Mouse (Mus musculus) thymus, postnatal 0 days (tissue): ENCODE results near the gene Eml1. TPM values are rescaled to one million over a fixed set of nuclear protein-coding genes. Genes with fewer than 3 reads are reported as not detected.

Experiments
- DNase-seq: peaks from one replicate; pipeline ENCODE4 v3.0.0-alpha.2; 2015; ENCODE audit warnings: low spot score
- polyA plus RNA-seq: library from polyadenylated mRNA; unstranded; fragments of >200 nt; fragmentation: Nextera tagmentation; extraction: Ambion mirVana; gene quantifications from 2 replicates; pipeline ENCODE4 v1.2.1, GENCODE M21; 2015

Eml1 gene
- polyA plus RNA-seq = 3.7 and 3.9 TPM in 2 replicates

DNA sequence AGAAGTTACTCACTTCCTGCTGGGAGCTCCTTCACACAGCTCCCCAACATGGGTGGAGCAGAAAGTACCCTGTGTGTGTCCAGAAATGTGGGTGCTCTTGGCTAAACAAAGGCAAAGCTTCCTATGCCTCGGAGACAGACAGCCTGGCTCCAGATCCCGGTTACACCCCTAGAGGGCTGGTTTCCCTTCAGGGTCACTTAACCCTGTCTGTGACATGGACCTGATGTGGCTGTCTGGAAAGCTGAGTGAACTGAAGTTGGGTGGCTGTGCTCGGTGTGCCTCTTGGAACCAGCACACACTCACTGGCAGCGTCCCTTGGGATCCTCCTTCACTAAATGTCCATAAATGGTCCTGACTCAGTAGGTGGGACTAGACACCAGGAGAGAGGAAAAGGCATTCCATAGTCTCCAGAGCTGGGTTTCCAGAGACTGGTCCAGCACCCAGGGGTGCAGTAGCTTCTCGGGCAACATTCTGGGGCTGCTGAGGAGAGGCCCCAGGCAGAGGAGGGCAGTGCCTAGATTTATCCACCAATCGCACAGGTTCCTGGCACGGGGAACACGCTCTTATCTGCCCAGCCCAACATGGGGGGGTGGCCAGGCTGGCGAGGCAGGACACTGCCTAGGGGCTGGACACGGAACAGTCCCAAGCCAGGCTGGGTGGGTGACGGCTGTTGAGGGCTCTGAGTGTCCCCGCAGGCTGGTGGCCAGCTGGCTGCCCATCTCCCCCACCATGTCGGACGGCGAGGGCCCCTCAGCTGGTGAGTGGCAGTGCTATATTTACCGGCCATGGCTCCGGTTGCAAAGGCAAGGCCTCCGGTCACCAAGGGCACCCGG, at the start of gene Eml1:
TSS of gene Eml1 (plus strand) at position 362 of the 833 bp plus-strand sequence.
- DNase-seq = no peak

DNA sequence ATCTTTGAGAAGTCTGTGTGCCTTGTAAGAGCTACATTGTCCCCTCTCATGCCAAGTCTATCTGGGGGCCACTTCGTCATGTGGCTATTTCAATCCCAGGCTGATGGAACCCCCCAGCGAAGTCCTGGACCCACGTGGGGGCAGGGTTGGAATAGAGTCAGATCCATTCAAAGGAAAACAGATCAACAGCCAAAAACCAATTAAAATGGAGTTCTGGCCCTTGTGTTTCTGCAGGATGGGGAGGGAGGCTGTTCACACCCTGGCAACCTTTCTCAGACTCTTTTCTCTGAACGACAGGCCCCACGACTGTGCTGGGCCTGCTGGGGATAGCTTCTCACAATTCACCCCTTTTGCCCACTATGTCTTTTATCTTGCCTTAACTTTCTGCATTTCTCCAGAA, 44.4 kb upstream of the Eml1 start:
- DNase-seq = no peak

DNA sequence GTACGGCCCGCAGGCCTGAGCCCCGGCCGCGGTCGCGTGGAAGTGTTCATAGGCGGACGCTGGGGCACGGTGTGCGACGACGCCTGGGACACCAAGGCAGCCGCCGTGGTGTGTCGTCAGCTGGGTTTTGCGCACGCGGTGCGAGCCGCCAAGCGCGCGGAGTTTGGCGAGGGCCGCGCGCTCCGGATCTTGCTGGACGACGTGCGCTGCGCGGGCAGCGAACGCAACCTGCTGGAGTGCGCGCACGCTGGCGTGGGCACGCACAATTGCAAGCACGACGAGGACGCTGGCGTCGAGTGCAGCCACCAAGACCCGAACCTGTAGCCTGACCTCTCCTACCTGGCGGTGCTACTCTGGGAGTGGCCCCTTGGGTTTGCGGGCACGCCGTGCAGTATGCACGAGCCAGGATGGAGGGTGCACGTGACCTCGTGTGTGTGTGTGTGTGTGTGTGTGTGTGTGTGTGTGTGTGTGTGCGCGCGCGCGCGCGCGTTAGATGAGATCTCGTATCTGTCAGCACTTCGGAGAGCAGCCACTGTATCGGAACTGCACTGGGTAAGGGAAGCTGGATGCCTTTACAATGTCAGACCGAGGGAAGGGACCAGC, 42.8 kb upstream of the Eml1 start:
- peak; percentile 13 for DNase-seq

DNA sequence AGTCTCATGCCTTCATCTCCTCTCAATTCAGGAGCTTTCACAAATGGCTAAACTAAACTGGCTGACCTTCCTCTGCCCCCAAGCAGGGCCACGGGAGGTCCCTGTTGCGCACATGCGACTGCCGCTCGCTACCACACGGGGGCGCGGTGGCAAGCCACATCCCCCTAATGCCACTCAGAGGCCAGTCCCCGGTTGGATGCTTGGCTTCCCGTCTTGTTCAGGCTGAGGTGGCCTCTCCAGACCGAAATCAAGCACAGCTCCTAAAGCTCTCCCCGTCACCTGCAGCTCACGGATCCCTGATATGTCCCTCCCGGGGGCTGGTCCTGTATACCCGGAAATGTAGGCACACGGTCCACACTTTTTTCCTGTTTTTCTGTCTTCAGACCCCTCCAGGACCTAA, 37.7 kb upstream of the Eml1 start:
- peak; percentile 76 for DNase-seq

DNA sequence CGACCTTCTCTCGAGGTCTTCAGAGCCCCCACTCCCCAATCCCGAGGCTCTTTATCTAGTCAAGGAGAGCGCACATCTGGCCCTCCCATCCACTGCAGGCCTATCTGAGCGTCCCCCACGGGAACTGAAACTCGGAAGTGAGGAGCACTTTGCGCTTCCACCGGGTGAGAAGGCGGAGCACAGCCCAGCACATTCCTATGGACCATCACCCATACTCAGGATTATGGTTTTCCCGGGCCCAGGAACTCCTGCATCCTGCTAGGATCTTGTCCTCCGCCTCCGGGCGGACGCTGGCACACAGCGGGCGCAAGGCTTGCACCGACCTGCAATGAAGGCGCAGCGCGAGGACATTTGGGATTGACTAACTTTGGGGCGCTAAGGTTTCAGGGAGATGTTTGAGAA, 37.3 kb upstream of the Eml1 start:
- DNase-seq = no peak

DNA sequence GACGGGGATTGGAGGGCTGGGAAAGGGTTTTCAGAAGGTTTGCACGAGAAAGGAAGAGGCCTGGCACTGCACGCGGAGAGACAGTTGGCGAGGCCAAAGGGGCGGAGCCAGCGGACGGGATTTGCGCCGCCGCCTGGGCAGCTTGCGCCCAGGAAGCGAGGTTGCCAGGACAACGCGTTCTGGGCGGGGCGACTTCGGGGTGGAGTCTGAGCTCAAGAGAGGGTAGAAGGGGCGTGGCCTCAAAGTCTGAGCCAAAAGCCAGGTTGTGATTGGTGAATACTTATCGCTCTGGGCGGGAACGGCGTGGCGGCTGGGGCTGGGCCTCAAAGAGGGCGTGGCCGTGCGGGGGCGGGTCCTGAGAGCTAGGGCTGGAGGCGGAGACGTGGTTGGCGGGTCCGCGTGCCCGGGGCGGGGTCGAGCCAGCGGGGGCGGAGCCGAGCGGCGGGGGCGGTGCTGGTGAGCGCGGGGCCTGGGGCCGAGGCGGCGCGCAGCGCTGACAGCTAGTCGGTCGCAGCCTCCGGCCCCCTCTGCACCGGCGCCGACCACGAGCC, 36.8 kb upstream of the Eml1 start, which contains the start of gene Cyp46a1:
TSS of gene Cyp46a1 (plus strand) at position 487 of the 551 bp plus-strand sequence.
- DNase-seq = peak; percentile 96

DNA sequence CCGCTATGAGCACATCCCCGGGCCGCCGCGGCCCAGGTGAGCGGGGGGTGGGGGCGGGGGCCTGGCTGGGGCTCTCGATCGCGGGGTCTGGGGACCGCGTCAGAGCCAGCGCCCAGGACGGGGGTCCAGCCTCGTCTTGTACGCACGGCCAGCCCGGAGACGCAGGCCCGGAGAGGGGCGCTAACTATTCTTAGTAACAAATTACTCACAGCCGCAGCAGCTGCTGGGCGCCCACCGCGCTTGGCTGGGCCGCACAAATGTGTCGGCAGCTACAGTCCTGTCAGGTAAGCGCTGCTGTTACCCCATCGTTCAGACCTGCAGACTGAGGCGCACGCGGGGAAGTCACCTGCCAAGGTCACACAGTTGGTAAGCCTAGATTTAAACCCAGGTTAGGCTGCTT, 36.2 kb upstream of the Eml1 start:
- no peak for DNase-seq

DNA sequence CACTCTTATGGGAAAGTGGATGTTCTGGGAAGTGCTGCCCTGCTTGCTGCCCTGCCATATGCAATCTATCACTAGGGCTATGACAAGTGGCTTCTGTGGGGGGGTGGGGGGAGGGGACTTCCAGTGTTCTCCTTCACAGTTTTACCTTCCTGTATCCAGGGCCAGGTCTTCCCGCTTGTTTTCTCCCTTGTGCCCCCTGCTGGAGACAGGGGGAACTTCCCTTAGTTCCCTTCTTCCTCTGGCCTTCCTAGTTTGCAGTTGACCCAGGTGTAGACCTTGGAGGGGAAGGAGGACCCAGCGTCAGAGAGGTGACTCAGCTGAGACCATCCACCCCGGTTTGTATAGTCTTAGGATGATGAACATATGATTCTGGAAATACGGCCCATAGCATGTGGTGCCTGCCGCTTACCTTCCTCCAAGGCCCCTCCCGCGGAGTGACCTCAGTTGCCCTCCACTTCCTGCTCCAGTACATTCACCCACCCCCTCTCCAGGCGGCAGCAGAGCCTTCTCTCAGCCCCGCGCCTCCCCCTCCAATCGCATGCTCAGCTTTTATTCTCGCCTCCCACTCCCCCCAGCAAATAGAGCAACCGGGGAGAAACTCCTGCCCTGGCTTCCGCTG, 32.1 kb upstream of the Eml1 start:
- DNase-seq = peak; percentile 39

GRCm38 (mm10) chr12:108348151-108348550, 22.6 kb upstream of the Eml1 start:
- no peak for DNase-seq

- no peak for DNase-seq
These were observed 21.7 kb upstream of the Eml1 start for GRCm38 (mm10) chr12:108349026-108349425.

DNA sequence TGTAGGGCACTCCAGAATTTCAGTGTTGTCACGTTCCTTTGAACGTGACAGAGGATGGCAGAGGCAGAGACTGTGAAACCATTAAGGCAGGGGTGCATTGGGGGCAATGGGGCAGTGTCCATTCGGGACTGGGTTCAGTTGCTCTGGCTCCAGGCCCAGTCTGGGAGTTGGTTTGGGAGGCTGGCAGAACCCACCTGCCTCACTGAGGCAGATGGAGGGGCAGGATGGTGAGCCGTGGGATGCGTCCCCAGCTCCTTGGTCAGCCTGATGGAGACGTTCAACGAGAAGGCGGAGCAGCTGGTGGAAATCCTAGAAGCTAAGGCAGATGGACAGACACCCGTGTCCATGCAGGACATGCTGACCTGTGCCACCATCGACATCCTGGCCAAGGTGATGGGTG, 19.8 kb upstream of the Eml1 start:
- DNase-seq = no peak

GRCm38 (mm10) chr12:108352371-108353136, 18.2 kb upstream of the Eml1 start:
- DNase-seq = no peak

DNA sequence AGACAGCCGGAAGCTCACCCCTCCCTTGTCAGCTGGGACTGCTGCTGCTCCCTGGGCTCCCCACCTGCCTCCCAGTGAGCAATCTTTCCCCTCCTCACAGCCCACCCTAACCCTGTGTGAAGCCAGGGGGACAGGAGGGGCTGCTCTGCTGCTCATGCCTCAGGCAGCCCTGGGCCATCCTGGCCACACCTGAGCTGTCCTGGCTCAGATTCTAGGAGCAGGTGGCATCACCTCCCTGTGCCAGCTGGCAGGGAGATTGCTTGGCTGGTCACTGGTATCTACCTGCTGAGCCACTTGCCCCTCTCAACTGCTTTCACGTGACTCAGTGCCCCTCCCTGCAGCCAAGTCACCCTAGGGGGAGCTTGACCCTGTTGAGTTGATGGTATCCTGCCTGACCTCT, 16.5 kb upstream of the Eml1 start:
- DNase-seq = no peak

DNA sequence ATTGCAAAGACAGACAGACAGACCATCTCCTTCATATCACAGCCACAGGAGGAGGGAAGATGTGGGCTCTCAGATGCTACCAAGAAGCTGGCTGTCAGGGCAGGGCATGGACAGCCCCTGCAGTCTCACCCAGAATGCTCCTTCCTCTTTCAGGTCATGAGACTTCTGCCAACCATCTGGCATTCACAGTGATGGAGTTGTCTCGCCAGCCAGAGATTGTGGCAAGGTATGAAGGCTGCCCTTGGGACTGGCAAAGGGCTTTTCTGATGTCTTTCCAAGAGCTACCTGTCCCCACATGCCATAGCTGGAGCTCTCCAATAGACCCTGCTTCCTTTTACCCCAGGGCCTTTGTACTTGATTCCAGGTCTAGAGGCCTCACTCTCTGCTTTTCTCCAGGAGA, 15.5 kb upstream of the Eml1 start:
- no peak for DNase-seq

DNA sequence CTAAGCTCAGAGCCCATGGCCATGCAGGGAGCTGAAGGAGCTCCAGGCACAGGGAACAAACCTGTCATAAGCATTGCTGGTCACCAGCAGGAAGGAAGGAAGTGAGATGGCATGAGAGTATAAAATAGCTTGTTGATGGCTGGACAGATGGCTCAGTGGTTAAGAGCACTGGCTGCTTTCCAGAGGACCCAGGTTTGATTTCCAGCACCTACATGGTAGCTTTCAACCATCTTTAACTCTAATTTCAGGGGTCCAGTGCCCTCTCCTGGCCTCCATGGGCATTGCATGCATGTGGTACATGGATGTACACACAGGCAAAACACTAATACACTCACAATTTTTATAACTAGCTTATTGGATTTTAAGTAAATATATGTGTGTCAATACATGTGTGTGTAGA, 14.8 kb upstream of the Eml1 start:
- no peak for DNase-seq

DNA sequence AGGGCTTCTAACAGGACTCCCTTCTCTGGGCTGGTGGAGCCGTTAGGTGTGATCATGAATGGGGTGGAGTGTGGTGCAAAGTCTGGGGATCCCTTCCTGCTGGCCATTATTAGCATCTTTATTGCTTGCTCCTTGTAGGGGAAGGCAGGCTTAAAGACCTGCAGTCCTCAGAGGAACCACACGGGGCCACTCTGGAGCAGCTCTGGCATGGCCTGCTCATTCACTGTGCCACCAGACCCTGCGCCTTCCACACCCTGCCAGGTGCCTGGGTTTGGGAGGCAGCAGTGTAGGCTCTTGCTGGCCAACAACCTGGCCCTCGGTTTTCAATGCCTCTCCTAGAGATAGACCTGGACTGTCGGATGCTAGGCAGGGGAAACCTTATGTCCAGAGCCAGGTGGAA, 7.0 kb upstream of the Eml1 start:
- DNase-seq = peak; percentile 48

DNA sequence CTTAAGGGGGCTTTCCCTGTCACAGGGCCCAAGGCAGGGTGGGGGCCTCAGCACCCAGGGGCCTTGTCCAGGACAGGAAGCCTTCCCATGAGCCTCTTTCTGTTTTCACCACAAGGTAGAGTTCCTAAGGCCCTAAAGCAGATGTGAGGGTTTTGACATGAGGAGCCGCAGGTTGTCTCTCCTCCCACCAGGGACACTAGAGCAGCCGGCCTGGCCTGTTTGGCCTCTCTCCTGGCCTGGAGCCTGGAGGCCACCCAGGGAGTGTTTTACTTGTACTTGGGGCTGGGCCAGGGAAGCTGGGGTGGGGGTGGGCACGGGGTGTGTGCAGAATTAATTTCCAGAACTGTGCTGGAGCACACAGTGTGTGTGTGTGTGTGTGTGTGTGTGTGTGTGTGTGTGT, 5.4 kb upstream of the Eml1 start:
- no peak for DNase-seq

DNA sequence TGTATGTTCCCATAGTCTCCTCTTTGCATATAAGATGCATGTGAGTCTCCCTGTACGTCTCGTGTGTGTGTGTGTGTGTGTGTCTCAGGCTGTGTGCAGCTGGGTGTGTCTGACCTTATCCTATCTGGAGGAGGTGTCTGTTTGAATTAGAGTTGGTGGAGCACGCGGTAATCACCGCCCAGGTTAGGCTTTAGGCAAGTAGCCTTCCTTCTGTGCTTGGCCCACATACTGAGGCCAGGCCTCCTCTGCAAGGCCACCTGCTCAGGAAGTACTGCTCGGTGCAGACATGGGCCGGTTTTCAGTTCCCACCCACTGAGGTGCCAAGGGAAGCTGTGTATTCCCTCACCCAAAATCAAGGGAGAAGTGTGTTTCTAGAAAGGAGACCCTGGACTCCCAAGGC, 4.9 kb upstream of the Eml1 start:
- DNase-seq = no peak

GRCm38 (mm10) chr12:108367909-108368308, 2.8 kb upstream of the Eml1 start:
- no peak for DNase-seq

GRCm38 (mm10) chr12:108368921-108369320, 1.8 kb upstream of the Eml1 start:
- no peak for DNase-seq

DNA sequence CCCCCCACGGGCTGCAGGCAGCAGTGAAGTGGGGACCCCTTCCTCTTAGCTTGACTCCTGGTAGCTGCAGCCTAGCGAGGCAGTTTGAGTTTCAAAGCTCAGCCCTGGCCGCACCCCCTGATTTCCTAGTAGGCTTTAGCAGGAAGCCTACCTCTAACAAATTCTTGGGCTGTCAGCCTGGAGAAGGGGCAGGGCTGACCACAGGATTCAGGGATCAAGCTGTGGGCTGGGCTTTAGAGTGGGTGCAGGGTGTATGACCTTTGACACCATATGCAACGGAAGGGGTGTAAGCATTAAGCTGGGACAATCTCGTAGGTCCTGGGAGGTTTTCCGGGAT, 640 bp downstream of the Eml1 start:
- no peak for DNase-seq

DNA sequence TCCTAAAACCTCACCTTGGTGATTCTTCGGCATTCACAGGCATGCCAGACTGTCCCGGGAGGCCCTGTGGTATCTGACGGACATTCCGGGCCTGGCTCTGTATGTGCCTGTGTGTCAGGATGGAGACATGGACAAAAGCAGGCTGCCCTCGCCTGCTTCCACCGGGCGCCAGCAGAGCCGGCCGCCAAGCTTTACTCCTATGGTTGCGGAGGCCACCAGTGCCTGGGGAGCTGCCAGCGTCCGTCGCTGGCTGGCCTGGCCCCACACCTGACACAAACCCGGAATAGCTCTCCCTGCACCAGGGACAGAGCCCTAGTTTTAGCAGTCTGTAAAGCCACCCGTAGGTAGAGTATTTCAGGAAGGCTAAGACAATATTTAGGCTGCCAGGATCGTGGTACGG, 1.5 kb downstream of the Eml1 start:
- no peak for DNase-seq
